In the genomic region with DNA sequence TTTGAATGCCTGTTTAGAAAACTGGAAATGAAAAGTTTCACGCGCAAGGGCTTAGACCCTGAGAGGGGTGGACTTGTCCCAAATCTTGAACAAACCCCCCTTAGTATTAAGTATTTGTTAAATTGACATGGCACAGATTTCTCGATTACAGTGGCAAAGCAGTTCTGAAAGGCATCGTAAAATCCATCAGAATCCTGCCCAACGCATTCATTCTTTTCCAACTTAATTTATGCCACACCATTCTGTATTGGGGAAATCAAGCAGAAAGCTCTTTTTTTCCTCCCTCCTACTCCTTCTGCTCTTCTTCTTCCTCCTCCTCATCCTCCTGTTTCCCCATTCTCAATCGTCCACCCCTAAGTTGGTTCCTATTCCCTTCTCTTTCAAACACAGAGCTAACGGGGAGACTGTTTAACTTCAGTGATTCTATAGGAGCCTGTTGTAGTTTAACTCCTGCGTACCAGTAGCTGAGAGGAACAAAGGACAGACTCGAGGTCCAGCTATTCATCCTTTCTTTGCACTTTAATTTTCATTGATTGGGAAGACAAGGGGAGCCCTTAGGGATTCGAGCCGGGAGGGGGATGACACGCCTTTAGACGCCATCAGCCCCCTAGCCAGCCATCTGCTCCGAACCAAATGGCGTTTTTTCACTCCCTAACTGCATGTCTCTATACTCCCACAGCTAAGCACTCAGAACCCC, we compare ENCODE assay signal across 13 mouse cellular contexts. TPM values are rescaled to one million over a fixed set of nuclear protein-coding genes. Genes with fewer than 3 reads are reported as not detected.
A peak's percentile ranks its signal among the peaks of the same experiment; 100 is the strongest.
DNase-seq lines count a peak whose midpoint lies in the region; ATAC-seq and TF ChIP-seq lines count a peak whose summit lies in the region.
"Had no signal": no experiment of that assay in that cellular context is flagged by ENCODE, and none has a peak within 500 bp of the region (broad histone marks: within the 10 kb centered on the region; RNA-seq: fewer than 3 reads in every experiment).

No protein-coding gene starts in this region.

- no peak for TF ChIP-seq EP300 in liver, postnatal 0 days (IDR thresholded peaks at IDR 0.05; ENCODE audit: low read depth)

- no peak overlapping the region for H3K4me2 ChIP-seq in liver, embryonic 11.5 days
- H3K4me2 ChIP-seq in liver, postnatal 0 days (ENCODE audit: low read depth, low read length): no peak overlapping the region
- no peak overlapping the region for H3K4me2 ChIP-seq in forebrain, postnatal 0 days (ENCODE audit: low read depth)
- peak overlapping the region; percentile 83 for H3K4me2 ChIP-seq in midbrain, embryonic 12.5 days (replicated peaks)
- H3K4me2 ChIP-seq: limb, embryonic 13.5 days had no signal

- H3K27ac ChIP-seq in liver, embryonic 11.5 days (ENCODE audit: low read depth, low read length): no peak overlapping the region
- H3K27ac ChIP-seq in liver, postnatal 0 days (ENCODE audit: low read depth): no peak overlapping the region
- H3K27ac ChIP-seq in forebrain, postnatal 0 days (ENCODE audit: low read depth, low read length): no peak overlapping the region
- peak overlapping the region; percentile 89 for H3K27ac ChIP-seq in midbrain, embryonic 12.5 days (replicated peaks)
- H3K27ac ChIP-seq: embryonic facial prominence, embryonic 15.5 days; heart, adult 2 months; limb, embryonic 13.5 days had no signal

- DNase-seq in liver, embryonic 11.5 days (ENCODE audit: low spot score): peak; percentile 27
- DNase-seq in liver, postnatal 0 days: no peak
- peak; percentile 22 for DNase-seq in forebrain, postnatal 0 days
- DNase-seq in retina, embryonic 14.5 days (ENCODE audit: low spot score): peak; percentile 64
- DNase-seq in frontal cortex, postnatal 10 days (ENCODE audit: low spot score in 2 of 2): no peak
- no peak for DNase-seq in kidney, adult 8-10 months
- no peak for DNase-seq in thymus, postnatal 25 days

- H3K4me1 ChIP-seq in liver, embryonic 11.5 days (replicated peaks; ENCODE audit: control insufficient read depth, insufficient read depth, low read length): peaks cover 6% of the 10 kb centered on the region; the same call in 1 of the 2 replicates
- H3K4me1 ChIP-seq in liver, postnatal 0 days (ENCODE audit: insufficient read depth): peaks cover 23% of the 10 kb centered on the region
- peaks cover 15% of the 10 kb centered on the region for H3K4me1 ChIP-seq in forebrain, postnatal 0 days (ENCODE audit: insufficient read depth)
- peaks cover 67% of the 10 kb centered on the region for H3K4me1 ChIP-seq in midbrain, embryonic 12.5 days

- 13% methylated on average over 15 of the region's 15 CpGs for WGBS in liver, embryonic 11.5 days
- 16% methylated on average over 15 of the region's 15 CpGs for WGBS in liver, postnatal 0 days (ENCODE audit: insufficient replicate concordance)
- WGBS in forebrain, postnatal 0 days: 4% methylated on average over 15 of the region's 15 CpGs
- 1% methylated on average over 15 of the region's 15 CpGs for whole genome bisulfite sequencing in midbrain, embryonic 12.5 days

- no peaks in the 10 kb centered on the region for H3K9me3 ChIP-seq in liver, embryonic 11.5 days (ENCODE audit: control insufficient read depth, low read length)
- H3K9me3 ChIP-seq in liver, postnatal 0 days (ENCODE audit: low read length): no peaks in the 10 kb centered on the region
- H3K9me3 ChIP-seq in forebrain, postnatal 0 days (ENCODE audit: low read length): no peaks in the 10 kb centered on the region
- no peaks in the 10 kb centered on the region for H3K9me3 ChIP-seq in midbrain, embryonic 12.5 days
- H3K9me3 ChIP-seq: embryonic facial prominence, embryonic 15.5 days; G1E; limb, embryonic 13.5 days had no signal

- H3K36me3 ChIP-seq in liver, embryonic 11.5 days (ENCODE audit: control insufficient read depth, insufficient read depth, low read length): no peaks in the 10 kb centered on the region
- no peaks in the 10 kb centered on the region for H3K36me3 ChIP-seq in liver, postnatal 0 days (replicated peaks; ENCODE audit: insufficient read depth, low read length)
- no peaks in the 10 kb centered on the region for H3K36me3 ChIP-seq in forebrain, postnatal 0 days (ENCODE audit: insufficient read depth)
- no peaks in the 10 kb centered on the region for H3K36me3 ChIP-seq in midbrain, embryonic 12.5 days
- H3K36me3 ChIP-seq: embryonic facial prominence, embryonic 15.5 days; G1E; limb, embryonic 13.5 days had no signal

- H3K4me3 ChIP-seq in liver, embryonic 11.5 days (ENCODE audit: low read depth, low read length): no peak overlapping the region
- no peak overlapping the region for H3K4me3 ChIP-seq in liver, postnatal 0 days (ENCODE audit: low read depth, low read length)
- H3K4me3 ChIP-seq in forebrain, postnatal 0 days (ENCODE audit: low read depth, low read length): no peak overlapping the region
- H3K4me3 ChIP-seq in midbrain, embryonic 12.5 days: no peak overlapping the region
- H3K4me3 ChIP-seq: embryonic facial prominence, embryonic 15.5 days; heart, adult 2 months; limb, embryonic 13.5 days; megakaryocyte, embryonic 14.5 days had no signal

- no peak for TF ChIP-seq CTCF in liver, postnatal 0 days (IDR thresholded peaks at IDR 0.05; ENCODE audit: low read depth)
- no peak for TF ChIP-seq CTCF in forebrain, postnatal 0 days (IDR thresholded peaks at IDR 0.05; ENCODE audit: low read depth)

- H3K27me3 ChIP-seq in liver, embryonic 11.5 days (replicated peaks; ENCODE audit: control insufficient read depth, insufficient read depth, low read length): peaks cover 95% of the 10 kb centered on the region
- peaks cover 56% of the 10 kb centered on the region for H3K27me3 ChIP-seq in liver, postnatal 0 days (ENCODE audit: insufficient read depth, low read length)
- no peaks in the 10 kb centered on the region for H3K27me3 ChIP-seq in forebrain, postnatal 0 days (ENCODE audit: insufficient read depth, low read length)
- peaks cover 31% of the 10 kb centered on the region for H3K27me3 ChIP-seq in midbrain, embryonic 12.5 days

- no peak overlapping the region for H3K9ac ChIP-seq in liver, embryonic 11.5 days (ENCODE audit: low read depth, low read length)
- H3K9ac ChIP-seq in liver, postnatal 0 days (replicated peaks): no peak overlapping the region
- H3K9ac ChIP-seq in forebrain, postnatal 0 days: no peak overlapping the region
- H3K9ac ChIP-seq in midbrain, embryonic 12.5 days (replicated peaks): peak overlapping the region; percentile 32
- H3K9ac ChIP-seq: embryonic facial prominence, embryonic 15.5 days; limb, embryonic 13.5 days had no signal

- ATAC-seq in liver, embryonic 11.5 days (replicated peaks; ENCODE audit: low FRiP score): no peak
- no peak for ATAC-seq in liver, postnatal 0 days
- ATAC-seq in forebrain, postnatal 0 days: no peak
- peak; percentile 14 for ATAC-seq in midbrain, embryonic 12.5 days (ENCODE audit: low FRiP score, low read depth)

RNA-seq across cellular contexts. Expression of a gene that starts 1.9 kb away (rescaled TPM):
- polyA plus RNA-seq in liver, embryonic 11.5 days (2014; fragmentation: Nextera tagmentation; extraction: Ambion mirVana): 2.2 and 2.3 TPM in 2 replicates
- 1.9 and 2.6 TPM in 2 replicates for polyA plus RNA-seq in liver, postnatal 0 days (2015; fragmentation: Nextera tagmentation; extraction: Ambion mirVana)
- total RNA-seq in forebrain, postnatal 0 days (2014; rRNA removed): 23.5 and 31.9 TPM in 2 replicates
- 9.9 and 12.3 TPM in 2 replicates for polyA plus RNA-seq in forebrain, postnatal 0 days (2015; fragmentation: Nextera tagmentation; extraction: Ambion mirVana)
- 83.5 and 84.4 TPM in 2 replicates for polyA plus RNA-seq in midbrain, embryonic 12.5 days (2016; fragmentation: Nextera tagmentation; extraction: Ambion mirVana)
- total RNA-seq: G1E had no signal
- polyA plus RNA-seq: G1E had no signal

RNA-seq across cellular contexts. Expression of a gene that starts 17.4 kb away (rescaled TPM):
- 13.0 and 15.3 TPM in 2 replicates for polyA plus RNA-seq in liver, embryonic 11.5 days (2014; fragmentation: Nextera tagmentation; extraction: Ambion mirVana)
- polyA plus RNA-seq in liver, postnatal 0 days (2015; fragmentation: Nextera tagmentation; extraction: Ambion mirVana): 5.0 and 5.2 TPM in 2 replicates
- 41.0 and 43.8 TPM in 2 replicates for total RNA-seq in forebrain, postnatal 0 days (2014; rRNA removed)
- polyA plus RNA-seq in forebrain, postnatal 0 days (2015; fragmentation: Nextera tagmentation; extraction: Ambion mirVana): 29.3 and 36.3 TPM in 2 replicates
- 40.4 and 44.3 TPM in 2 replicates for polyA plus RNA-seq in midbrain, embryonic 12.5 days (2016; fragmentation: Nextera tagmentation; extraction: Ambion mirVana)

Comparison
In these comparisons a context has a peak if more than half of its experiments do, and no peak if none do; other contexts are left out.
1. DNase-seq: peak in liver, embryonic 11.5 days (single experiment), forebrain, postnatal 0 days (single experiment) and retina, embryonic 14.5 days (single experiment); none in liver, postnatal 0 days (single experiment), frontal cortex, postnatal 10 days (0 of 2), kidney, adult 8-10 months (0 of 2) and thymus, postnatal 25 days (single experiment).